Mouse (Mus musculus) olfactory bulb, adult 2 months (tissue): Measurements from ENCODE around the gene Mdh1. TPM values are rescaled to one million over a fixed set of nuclear protein-coding genes. Genes with fewer than 3 reads are reported as not detected.

Experiments
- H3K27ac ChIP-seq: fragments of 200-500 bp; 2 replicates; pipeline ENCODE4 v1.5.1; 2012; ENCODE audit warnings: low read depth, low read length; ENCODE audit not compliant: insufficient read depth
- H3K4me1 ChIP-seq: fragments of 200-500 bp; 2 replicates; pipeline ENCODE4 v1.6.1; 2012; ENCODE audit warnings: low read length; ENCODE audit not compliant: control insufficient read depth, insufficient read depth
- H3K4me3 ChIP-seq: fragments of 200-500 bp; 2 replicates; pipeline ENCODE4 v1.5.1; 2012; ENCODE audit warnings: mild to moderate bottlenecking, low read depth, low read length, moderate library complexity; ENCODE audit not compliant: insufficient read depth
- CTCF ChIP-seq: fragments of 200-500 bp; IDR thresholded peaks from 2 replicates; pipeline ENCODE4 v1.5.1; 2012; ENCODE audit warnings: low read depth, mild to moderate bottlenecking, low read length, moderate library complexity; ENCODE audit not compliant: insufficient read depth
- POLR2A ChIP-seq: fragments of 200-500 bp; IDR thresholded peaks from 2 replicates; pipeline ENCODE4 v1.6.1; 2012; ENCODE audit warnings: mild to moderate bottlenecking, low read depth, low read length, moderate library complexity; ENCODE audit not compliant: insufficient read depth
- WGBS: fragments of 180-500 bp; shearing (Covaris S2); methylation state at CpG from one replicate; pipeline ENCODE4 v1.1.7; 2018; 5-methylcytosine and 5-hydroxymethylcytosine counted together
- polyA plus RNA-seq: library from polyadenylated mRNA; stranded (reverse); fragments of >200 nt; gene quantifications from 2 replicates; pipeline ENCODE4 v1.2.4, GENCODE M21; 2012; ENCODE audit warnings: low replicate concordance; ENCODE audit not compliant: missing spikeins, insufficient read depth, insufficient read length

The Mdh1 gene
- polyA plus RNA-seq, 1 experiment = 193 TPM

GRCm38 (mm10) chr11:21567733-21568132 lies 4.4 kb downstream of the Mdh1 start:
- 31% methylated on average over 1 of the region's 1 CpGs for WGBS
- no peak overlapping the region for H3K27ac ChIP-seq
- H3K4me3 ChIP-seq = no peak overlapping the region
- TF ChIP-seq POLR2A = no peak
- no peak for TF ChIP-seq CTCF
- H3K4me1 ChIP-seq = peaks cover 5% of the 10 kb centered on the region

GRCm38 (mm10) chr11:21566934-21567333 lies 5.2 kb downstream of the Mdh1 start:
- 80% methylated on average over 6 of the region's 6 CpGs for whole genome bisulfite sequencing
- Histone ChIP-seq H3K27ac (no peak overlapping the region), H3K4me3 (no peak overlapping the region), H3K4me1 (peaks cover 5% of the 10 kb centered on the region)
- TF ChIP-seq CTCF (no peak), POLR2A (no peak)

GRCm38 (mm10) chr11:21564681-21565405 lies 7.3 kb downstream of the Mdh1 start:
- 86% methylated on average over 9 of the region's 9 CpGs for WGBS
- Histone ChIP-seq H3K4me1 (peaks cover 9% of the 10 kb centered on the region), H3K27ac (no peak overlapping the region), H3K4me3 (no peak overlapping the region)
- no peak for TF ChIP-seq POLR2A
- TF ChIP-seq CTCF = no peak

- WGBS = 59% methylated on average over 4 of the region's 4 CpGs
- Histone ChIP-seq H3K4me1 (peaks cover 9% of the 10 kb centered on the region), H3K4me3 (no peak overlapping the region), H3K27ac (no peak overlapping the region)
- TF ChIP-seq CTCF (no peak), POLR2A (no peak)
Observed at GRCm38 (mm10) chr11:21563617-21564325, 8.4 kb downstream of the Mdh1 start.

GRCm38 (mm10) chr11:21561347-21561746 lies 10.8 kb downstream of the Mdh1 start:
- WGBS = 80% methylated on average over 5 of the region's 5 CpGs
- Histone ChIP-seq H3K4me1 (peaks cover 9% of the 10 kb centered on the region), H3K27ac (no peak overlapping the region), H3K4me3 (no peak overlapping the region)
- TF ChIP-seq POLR2A = no peak
- TF ChIP-seq CTCF = no peak

GRCm38 (mm10) chr11:21559727-21560126 lies 12.4 kb downstream of the Mdh1 start:
- H3K4me1 ChIP-seq = peaks cover 4% of the 10 kb centered on the region; the same call in 1 of the 2 replicates
- 89% methylated on average over 11 of the region's 11 CpGs for WGBS
- TF ChIP-seq POLR2A (no peak), CTCF (no peak)
- no peak overlapping the region for H3K4me3 ChIP-seq
- H3K27ac ChIP-seq = no peak overlapping the region

- WGBS = 90% methylated on average over 3 of the region's 3 CpGs
Observed at GRCm38 (mm10) chr11:21552049-21552448, 20.1 kb downstream of the Mdh1 start.

GRCm38 (mm10) chr11:21550222-21551173 lies 21.7 kb downstream of the Mdh1 start:
- no peak overlapping the region for H3K27ac ChIP-seq
- no peaks in the 10 kb centered on the region for H3K4me1 ChIP-seq
- H3K4me3 ChIP-seq = no peak overlapping the region
- 81% methylated on average over 12 of the region's 12 CpGs for WGBS
- TF ChIP-seq CTCF (no peak), POLR2A (no peak)

More at GRCm38 (mm10) chr11:21552049-21552448, 20.1 kb downstream of the Mdh1 start:
- H3K4me3 ChIP-seq = no peak overlapping the region
- TF ChIP-seq POLR2A (no peak), CTCF (no peak)
- no peaks in the 10 kb centered on the region for H3K4me1 ChIP-seq
- H3K27ac ChIP-seq = no peak overlapping the region

GRCm38 (mm10) chr11:21549754-21550153 lies 22.4 kb downstream of the Mdh1 start:
- H3K4me3 ChIP-seq = no peak overlapping the region
- 81% methylated on average over 4 of the region's 4 CpGs for WGBS
- TF ChIP-seq POLR2A (no peak), CTCF (no peak)
- H3K27ac ChIP-seq = no peak overlapping the region
- H3K4me1 ChIP-seq = no peaks in the 10 kb centered on the region
